Mouse (Mus musculus): ENCODE results near the gene Wnk2. TPM values are rescaled to one million over a fixed set of nuclear protein-coding genes. Genes with fewer than 3 reads are reported as not detected.

Wnk2 gene
- polyA plus RNA-seq, 1 experiment from 2014 or later: 1.6 TPM

- DNase-seq (ENCODE audit: low spot score) (no peak), ATAC-seq (ENCODE audit: low FRiP score, low TSS enrichment) (no peak)
- H3K4me3 ChIP-seq (ENCODE audit: low read depth, low read length): no peak overlapping the region
- H3K27me3 ChIP-seq (ENCODE audit: control insufficient read depth, insufficient read depth, low read length): no peaks in the 10 kb centered on the region
- no peaks in the 10 kb centered on the region for H3K36me3 ChIP-seq (ENCODE audit: control insufficient read depth, insufficient read depth, low read length)
- TF ChIP-seq CTCF (IDR thresholded peaks at IDR 0.05; ENCODE audit: low read depth) (no peak), EP300 (optimal IDR thresholded peaks at IDR 0.05) (no peak)
- no peak overlapping the region for H3K27ac ChIP-seq (replicated peaks)
- H3K9me3 ChIP-seq (ENCODE audit: control insufficient read depth, low read length): no peaks in the 10 kb centered on the region
- H3K9ac ChIP-seq (ENCODE audit: low read length): no peak overlapping the region
- no peaks in the 10 kb centered on the region for H3K4me1 ChIP-seq (replicated peaks; ENCODE audit: control insufficient read depth, insufficient read depth)
- 58% methylated on average over 7 of the region's 7 CpGs for WGBS
- H3K4me2 ChIP-seq (replicated peaks; ENCODE audit: low read depth): no peak overlapping the region
These were observed 60.4 kb downstream of the Wnk2 start for GRCm38 (mm10) chr13:49087420-49087819.

GRCm38 (mm10) chr13:49086431-49086830 lies 61.4 kb downstream of the Wnk2 start:
- Histone ChIP-seq H3K4me2 (replicated peaks; ENCODE audit: low read depth) (no peak overlapping the region), H3K27ac (replicated peaks) (no peak overlapping the region), H3K4me3 (ENCODE audit: low read depth, low read length) (no peak overlapping the region), H3K4me1 (replicated peaks; ENCODE audit: control insufficient read depth, insufficient read depth) (no peaks in the 10 kb centered on the region), H3K36me3 (ENCODE audit: control insufficient read depth, insufficient read depth, low read length) (no peaks in the 10 kb centered on the region), H3K9me3 (ENCODE audit: control insufficient read depth, low read length) (no peaks in the 10 kb centered on the region), H3K27me3 (ENCODE audit: control insufficient read depth, insufficient read depth, low read length) (no peaks in the 10 kb centered on the region), H3K9ac (ENCODE audit: low read length) (no peak overlapping the region)
- 88% methylated on average over 4 of the region's 4 CpGs for WGBS
- TF ChIP-seq EP300 (optimal IDR thresholded peaks at IDR 0.05) (no peak), CTCF (IDR thresholded peaks at IDR 0.05; ENCODE audit: low read depth) (no peak)
- ATAC-seq (ENCODE audit: low FRiP score, low TSS enrichment): no peak
- no peak for DNase-seq (ENCODE audit: low spot score)

- Histone ChIP-seq H3K4me3 (ENCODE audit: low read depth, low read length) (no peak overlapping the region), H3K27me3 (ENCODE audit: control insufficient read depth, insufficient read depth, low read length) (no peaks in the 10 kb centered on the region), H3K9ac (ENCODE audit: low read length) (no peak overlapping the region), H3K4me1 (replicated peaks; ENCODE audit: control insufficient read depth, insufficient read depth) (no peaks in the 10 kb centered on the region), H3K36me3 (ENCODE audit: control insufficient read depth, insufficient read depth, low read length) (no peaks in the 10 kb centered on the region), H3K9me3 (ENCODE audit: control insufficient read depth, low read length) (no peaks in the 10 kb centered on the region), H3K27ac (replicated peaks) (no peak overlapping the region), H3K4me2 (replicated peaks; ENCODE audit: low read depth) (no peak overlapping the region)
- no peak for TF ChIP-seq CTCF (IDR thresholded peaks at IDR 0.05; ENCODE audit: low read depth)
- TF ChIP-seq EP300 (optimal IDR thresholded peaks at IDR 0.05): no peak
- DNase-seq (ENCODE audit: low spot score): no peak
- WGBS: 94% methylated on average over 9 of the region's 9 CpGs
- ATAC-seq (ENCODE audit: low FRiP score, low TSS enrichment): no peak
These were observed 62.6 kb downstream of the Wnk2 start for GRCm38 (mm10) chr13:49085211-49085610.

- ATAC-seq (ENCODE audit: low FRiP score, low TSS enrichment): no peak
- TF ChIP-seq CTCF (IDR thresholded peaks at IDR 0.05; ENCODE audit: low read depth) (no peak), EP300 (optimal IDR thresholded peaks at IDR 0.05) (no peak)
- H3K4me1 ChIP-seq (replicated peaks; ENCODE audit: control insufficient read depth, insufficient read depth): no peaks in the 10 kb centered on the region
- no peak overlapping the region for H3K4me2 ChIP-seq (replicated peaks; ENCODE audit: low read depth)
- no peaks in the 10 kb centered on the region for H3K36me3 ChIP-seq (ENCODE audit: control insufficient read depth, insufficient read depth, low read length)
- no peak overlapping the region for H3K9ac ChIP-seq (ENCODE audit: low read length)
- H3K9me3 ChIP-seq (ENCODE audit: control insufficient read depth, low read length): no peaks in the 10 kb centered on the region
- H3K4me3 ChIP-seq (ENCODE audit: low read depth, low read length): no peak overlapping the region
- no peak overlapping the region for H3K27ac ChIP-seq (replicated peaks)
- H3K27me3 ChIP-seq (ENCODE audit: control insufficient read depth, insufficient read depth, low read length): no peaks in the 10 kb centered on the region
- no peak for DNase-seq (ENCODE audit: low spot score)
- 69% methylated on average over 4 of the region's 4 CpGs for WGBS
These were observed 63.0 kb downstream of the Wnk2 start for GRCm38 (mm10) chr13:49084781-49085180.

GRCm38 (mm10) chr13:49083941-49084340 lies 63.9 kb downstream of the Wnk2 start:
- Histone ChIP-seq H3K4me2 (replicated peaks; ENCODE audit: low read depth) (no peak overlapping the region), H3K36me3 (ENCODE audit: control insufficient read depth, insufficient read depth, low read length) (no peaks in the 10 kb centered on the region), H3K27ac (replicated peaks) (no peak overlapping the region), H3K9me3 (ENCODE audit: control insufficient read depth, low read length) (no peaks in the 10 kb centered on the region), H3K4me1 (replicated peaks; ENCODE audit: control insufficient read depth, insufficient read depth) (no peaks in the 10 kb centered on the region), H3K4me3 (ENCODE audit: low read depth, low read length) (no peak overlapping the region), H3K27me3 (ENCODE audit: control insufficient read depth, insufficient read depth, low read length) (no peaks in the 10 kb centered on the region), H3K9ac (ENCODE audit: low read length) (no peak overlapping the region)
- WGBS: 78% methylated on average over 9 of the region's 9 CpGs
- no peak for TF ChIP-seq EP300 (optimal IDR thresholded peaks at IDR 0.05)
- no peak for TF ChIP-seq CTCF (IDR thresholded peaks at IDR 0.05; ENCODE audit: low read depth)
- ATAC-seq (ENCODE audit: low FRiP score, low TSS enrichment): no peak
- DNase-seq (ENCODE audit: low spot score): no peak

- Histone ChIP-seq H3K36me3 (ENCODE audit: control insufficient read depth, insufficient read depth, low read length) (no peaks in the 10 kb centered on the region), H3K27ac (replicated peaks) (no peak overlapping the region), H3K4me3 (ENCODE audit: low read depth, low read length) (no peak overlapping the region), H3K4me1 (replicated peaks; ENCODE audit: control insufficient read depth, insufficient read depth) (no peaks in the 10 kb centered on the region), H3K27me3 (ENCODE audit: control insufficient read depth, insufficient read depth, low read length) (no peaks in the 10 kb centered on the region), H3K9ac (ENCODE audit: low read length) (no peak overlapping the region), H3K9me3 (ENCODE audit: control insufficient read depth, low read length) (no peaks in the 10 kb centered on the region), H3K4me2 (replicated peaks; ENCODE audit: low read depth) (no peak overlapping the region)
- no peak for DNase-seq (ENCODE audit: low spot score)
- 85% methylated on average over 14 of the region's 14 CpGs for WGBS
- ATAC-seq (ENCODE audit: low FRiP score, low TSS enrichment): no peak
- TF ChIP-seq EP300 (optimal IDR thresholded peaks at IDR 0.05) (no peak), CTCF (IDR thresholded peaks at IDR 0.05; ENCODE audit: low read depth) (no peak)
These were observed 65.5 kb downstream of the Wnk2 start for GRCm38 (mm10) chr13:49082151-49082879.

Measured in stomach, postnatal 0 days (tissue).